Mouse (Mus musculus): ENCODE measurements around the gene Mapkap1.
"Not testable (repeated sequence)": the region's sequence is repeated elsewhere in the genome, so short reads cannot be mapped to it uniquely, and the experiment has no call there.

Mapkap1 gene

DNA sequence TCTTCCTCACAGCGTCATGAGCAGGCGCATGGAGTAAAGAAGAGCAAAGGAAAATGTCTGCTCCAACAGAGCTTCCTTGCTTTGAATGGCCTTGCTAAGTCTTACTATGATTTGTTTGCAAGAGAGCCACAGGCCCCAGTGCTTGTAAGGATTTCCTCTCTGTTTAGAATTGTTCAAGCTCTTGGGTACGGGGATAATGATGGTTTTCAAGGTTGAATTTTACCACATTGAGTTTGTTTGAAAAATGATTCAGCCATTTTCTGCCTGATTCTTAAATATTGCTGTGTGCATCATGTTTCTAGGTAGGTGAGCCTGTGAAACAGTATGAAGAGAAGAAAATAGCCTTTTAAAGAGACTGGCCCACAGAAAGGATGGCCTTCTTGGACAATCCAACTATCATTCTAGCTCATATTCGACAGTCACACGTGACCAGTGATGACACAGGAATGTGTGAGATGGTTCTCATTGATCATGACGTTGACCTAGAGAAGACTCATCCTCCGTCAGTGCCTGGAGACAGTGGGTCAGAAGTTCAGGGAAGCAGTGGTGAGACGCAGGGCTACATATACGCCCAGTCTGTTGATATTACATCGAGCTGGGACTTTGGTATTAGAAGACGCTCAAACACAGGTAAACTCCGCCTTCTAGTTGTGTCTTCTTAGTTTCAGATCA is 25.3 kb downstream of the Mapkap1 start:
- DNase-seq (ENCODE audit: low spot score in 2 of 2), result no peak

DNA sequence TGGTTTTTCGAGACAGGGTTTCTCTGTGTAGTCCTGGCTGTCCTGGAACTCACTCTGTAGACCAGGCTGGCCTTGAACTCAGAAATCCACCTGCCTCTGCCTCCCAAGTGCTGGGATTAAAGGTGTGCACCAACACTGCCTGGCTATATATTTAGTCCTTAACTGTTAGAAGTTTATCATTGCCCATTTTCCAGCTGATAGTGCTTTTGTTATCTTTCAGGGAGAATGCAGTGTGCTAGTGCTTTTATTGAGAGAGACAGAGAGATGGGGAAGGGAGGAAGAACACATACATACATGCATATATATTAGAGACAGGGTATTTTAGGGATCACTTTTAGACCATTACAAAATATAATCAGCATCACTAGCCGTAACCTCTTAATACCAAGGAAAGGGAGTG is 26.3 kb downstream of the Mapkap1 start:
- DNase-seq (ENCODE audit: low spot score in 2 of 2), result not testable (repeated sequence)

DNA sequence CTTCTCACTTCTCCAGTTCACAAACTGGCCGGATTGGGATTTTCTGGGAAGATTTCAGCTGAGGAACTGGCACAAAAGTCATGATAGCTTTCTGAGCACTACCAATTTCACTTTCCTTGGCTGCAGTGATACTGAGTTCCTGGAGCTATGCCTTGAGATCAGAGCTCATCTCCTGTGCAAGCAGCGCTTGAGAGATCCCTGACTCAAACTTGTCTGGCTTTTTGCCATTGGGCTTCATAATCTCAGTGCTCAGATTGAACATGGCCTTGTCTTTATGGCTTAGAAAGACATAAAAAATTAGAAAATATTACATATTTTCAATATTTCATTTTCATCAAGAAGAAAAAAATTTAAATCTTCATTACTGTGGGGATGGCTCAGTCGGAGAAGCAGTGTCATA is 29.8 kb downstream of the Mapkap1 start:
- no peak for DNase-seq (ENCODE audit: low spot score in 2 of 2)

DNA sequence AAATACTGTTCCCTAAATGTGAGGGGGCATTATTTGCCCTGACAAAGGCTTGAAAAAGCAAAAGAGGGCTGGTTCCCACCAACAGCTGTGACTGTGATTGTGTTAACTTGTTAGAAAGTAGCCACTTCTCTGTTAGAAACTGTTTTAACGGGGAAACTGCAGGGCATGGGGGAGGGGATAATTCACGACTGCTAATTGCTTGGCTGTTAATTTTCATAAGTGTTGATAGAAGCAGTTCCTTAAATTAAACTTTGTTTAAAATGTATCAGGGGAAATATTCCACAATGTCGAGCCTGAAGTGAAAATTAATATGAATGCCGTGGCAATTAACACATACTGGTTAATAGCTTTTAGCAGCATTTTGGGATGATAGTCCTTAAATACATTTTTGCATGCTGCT is 42.2 kb downstream of the Mapkap1 start:
- DNase-seq (ENCODE audit: low spot score in 2 of 2), result no peak

DNA sequence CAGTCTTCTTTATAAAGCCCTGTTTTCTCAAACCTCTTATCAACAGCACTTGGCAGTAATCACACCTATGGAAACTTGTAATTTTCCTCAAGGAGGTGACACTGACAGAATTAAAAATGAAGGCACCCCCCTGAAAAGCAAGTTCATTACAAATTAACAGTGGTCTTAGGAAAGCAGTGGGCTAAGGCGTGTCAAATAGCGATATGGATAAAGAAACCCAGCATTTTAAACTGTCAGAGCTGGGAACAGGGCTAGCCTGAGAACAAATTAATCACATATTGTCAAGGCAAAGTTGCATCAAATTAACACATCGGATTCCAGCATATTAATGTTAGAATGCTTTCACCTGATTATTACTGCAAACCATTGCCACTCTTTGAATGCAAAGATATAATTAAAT is 55.9 kb downstream of the Mapkap1 start:
- DNase-seq (ENCODE audit: low spot score in 2 of 2), result no peak

DNA sequence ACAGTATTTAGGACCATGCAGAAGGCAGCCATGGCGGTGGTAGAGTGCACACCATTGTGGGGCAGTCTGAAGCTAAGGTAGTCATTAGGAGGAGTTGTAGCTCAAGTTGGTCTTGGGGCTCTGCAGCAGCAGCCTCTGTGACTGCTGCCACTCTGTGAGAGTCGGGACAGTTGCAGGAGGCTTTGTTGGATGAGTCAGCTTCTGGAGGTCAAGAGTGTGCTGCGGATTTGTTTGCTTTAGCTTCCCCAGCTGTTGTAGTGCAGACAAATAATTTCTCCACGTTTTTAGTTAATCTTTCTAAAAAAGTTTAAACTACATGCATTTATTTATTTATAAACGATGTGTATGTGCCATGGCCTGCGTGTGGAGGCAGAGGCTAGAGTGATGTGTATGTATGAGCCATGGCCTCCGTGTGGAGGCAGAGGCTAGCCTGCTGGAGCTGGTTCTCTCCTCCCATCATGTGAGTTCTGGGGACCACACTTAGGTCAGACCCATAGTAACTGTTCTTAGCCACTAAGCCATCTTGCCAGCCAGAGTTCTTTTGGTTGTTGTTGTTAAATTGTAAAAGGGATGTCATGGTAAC is 62.1 kb downstream of the Mapkap1 start:
- peak; percentile 8 to 13 for DNase-seq (ENCODE audit: low spot score in 2 of 2)

DNA sequence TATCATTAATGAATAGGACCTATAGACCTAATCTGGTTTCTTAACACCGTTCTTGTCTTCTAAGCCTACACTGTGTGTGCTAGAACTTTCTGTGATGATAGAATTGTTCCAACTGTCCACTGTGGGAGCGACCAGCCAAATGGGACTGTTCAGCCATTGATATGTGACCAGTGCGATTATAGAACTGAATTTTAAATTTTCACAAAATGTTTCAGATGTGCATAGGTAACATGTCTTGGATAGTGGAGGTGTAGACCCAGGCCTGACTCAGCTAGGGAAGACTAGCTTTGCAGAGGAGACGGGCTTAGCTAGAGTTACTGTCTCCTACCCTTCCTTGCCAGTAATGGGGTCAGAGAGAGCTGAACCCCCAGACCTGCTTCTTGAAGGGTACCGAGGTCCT is 62.8 kb downstream of the Mapkap1 start:
- no peak for DNase-seq (ENCODE audit: low spot score in 2 of 2)

DNA sequence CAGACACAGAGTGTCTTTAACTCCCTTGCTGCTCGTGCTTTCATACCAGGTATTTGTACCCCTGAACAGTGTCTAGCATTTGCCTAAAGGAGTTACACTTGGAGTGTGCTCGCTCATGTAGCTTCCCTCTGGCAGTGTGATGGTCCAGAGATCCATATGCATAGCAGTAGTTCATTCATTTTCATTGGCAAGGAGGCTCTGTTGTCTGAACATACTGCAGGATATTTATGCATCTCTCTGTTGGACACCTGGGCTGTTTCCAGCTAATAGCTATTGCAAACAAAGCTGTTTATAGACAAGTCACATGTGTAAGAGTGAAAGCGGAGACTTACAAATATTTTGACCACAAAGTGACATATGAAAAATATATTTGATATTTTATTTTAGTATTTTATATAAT is 67.2 kb downstream of the Mapkap1 start:
- DNase-seq (ENCODE audit: low spot score in 2 of 2), result no peak

DNA sequence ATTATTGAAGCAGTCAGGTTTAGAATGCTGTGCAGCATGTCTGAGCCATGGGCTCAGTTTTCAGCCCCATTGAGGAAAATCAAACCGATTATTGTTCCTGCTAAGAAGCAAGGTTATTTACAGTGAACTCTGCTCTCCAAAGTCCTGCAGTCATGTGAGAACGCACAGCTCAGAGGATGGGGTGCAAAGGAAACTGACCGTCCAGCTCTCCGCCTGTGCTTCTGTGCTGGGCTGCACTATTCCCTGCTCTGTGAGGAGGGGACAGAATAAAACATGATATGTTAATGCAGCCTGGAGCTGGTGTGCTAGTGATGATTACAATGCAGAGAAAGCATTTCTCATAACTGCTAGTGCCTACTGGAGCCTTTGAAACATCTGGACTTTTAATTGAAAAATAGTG is 74.8 kb downstream of the Mapkap1 start:
- DNase-seq (ENCODE audit: low spot score in 2 of 2), result no peak

DNA sequence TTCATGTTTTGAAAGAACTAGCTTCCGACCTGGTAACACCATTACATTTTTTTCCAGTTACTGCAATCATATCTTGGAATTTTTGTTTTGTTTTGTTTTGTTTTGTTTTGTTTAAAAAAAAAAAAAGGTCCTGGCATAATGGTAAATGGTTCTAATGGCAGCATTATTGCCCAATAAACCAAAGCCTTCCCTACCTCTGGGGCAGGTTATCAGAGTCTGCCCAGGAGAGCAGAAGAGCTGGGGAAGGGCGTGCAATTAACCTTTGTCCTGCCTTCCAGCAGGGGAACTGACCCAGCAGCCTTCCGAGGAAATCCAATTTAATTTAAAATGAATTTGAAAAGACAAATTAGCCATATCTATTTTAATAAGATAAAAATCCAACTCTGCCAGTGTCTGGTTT is 75.5 kb downstream of the Mapkap1 start:
- no peak for DNase-seq (ENCODE audit: low spot score in 2 of 2)

DNA sequence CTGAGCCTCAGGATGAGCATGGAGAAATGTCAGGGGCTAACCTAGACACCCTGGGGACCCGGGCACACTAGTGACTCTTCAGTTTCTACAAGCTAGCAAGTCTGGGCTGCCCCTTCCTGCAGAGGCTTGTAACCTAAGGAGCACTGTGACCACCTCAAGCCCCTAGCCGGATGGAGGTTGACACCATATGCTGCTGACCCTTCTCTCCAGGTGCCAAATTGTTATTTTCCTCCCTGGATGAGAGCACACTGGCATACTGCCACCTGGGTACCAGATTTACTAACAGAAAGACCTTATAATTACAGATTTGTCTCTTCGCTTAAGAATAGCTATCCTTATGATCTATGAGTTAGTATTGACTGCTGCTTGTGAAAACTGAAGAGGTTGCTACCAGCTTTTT is 76.0 kb downstream of the Mapkap1 start:
- DNase-seq (ENCODE audit: low spot score in 2 of 2), result no peak

DNA sequence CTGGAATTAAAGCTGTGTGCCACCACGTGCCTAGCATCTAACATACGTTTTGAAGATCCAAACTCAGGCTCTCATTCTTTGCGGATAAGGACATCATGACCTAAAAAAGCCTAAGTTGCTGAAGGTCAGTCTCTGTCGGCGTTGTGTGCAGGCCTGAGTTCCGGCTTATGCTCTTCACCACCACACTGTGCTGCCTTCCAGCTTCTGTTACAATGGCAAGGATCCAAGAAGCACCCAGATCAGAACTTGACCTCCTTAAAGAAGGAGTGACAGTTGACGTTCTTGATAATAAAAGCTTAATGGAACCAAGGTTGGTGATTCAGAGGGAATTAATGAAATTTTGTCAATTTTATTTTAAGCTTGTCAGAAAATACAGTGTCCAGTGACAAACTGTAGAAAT is 80.7 kb downstream of the Mapkap1 start:
- DNase-seq (ENCODE audit: low spot score in 2 of 2), result no peak

DNA sequence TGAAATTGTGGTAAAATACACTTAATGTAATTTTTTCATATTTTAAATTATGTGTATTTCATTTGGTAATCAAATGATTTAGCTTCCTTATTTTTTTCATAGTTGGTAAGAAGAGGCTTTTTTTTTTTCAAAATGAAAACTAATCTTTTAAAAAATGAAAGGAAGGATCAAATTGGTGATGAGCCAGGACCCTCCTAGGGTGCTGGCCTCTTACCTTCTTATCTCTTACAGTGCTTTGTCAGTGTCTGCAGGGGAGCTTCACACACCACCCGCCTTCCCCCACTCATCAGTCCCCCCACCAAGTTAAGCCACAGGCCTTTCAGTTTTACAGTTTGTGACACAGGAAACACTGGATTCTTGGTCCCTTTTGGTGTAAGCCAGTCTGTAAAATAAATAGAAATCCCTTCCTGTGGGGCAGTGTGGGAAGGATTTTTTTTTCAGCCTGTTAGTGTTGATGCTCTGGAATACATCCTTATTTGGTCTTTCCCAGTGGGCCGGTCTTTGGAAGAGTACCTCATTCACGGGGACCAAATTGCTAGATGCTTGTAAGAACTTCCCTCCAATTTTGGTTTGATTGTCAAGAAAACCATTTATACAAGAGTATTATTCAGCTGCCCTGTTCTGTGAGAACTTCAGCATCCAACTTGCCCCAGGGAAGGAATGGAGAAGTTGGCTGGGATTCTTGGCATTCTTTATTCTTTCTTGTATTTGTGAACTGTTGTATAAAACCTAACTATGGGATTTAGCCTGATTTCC is 97.6 kb downstream of the Mapkap1 start:
- DNase-seq (ENCODE audit: low spot score in 2 of 2), result no peak

DNA sequence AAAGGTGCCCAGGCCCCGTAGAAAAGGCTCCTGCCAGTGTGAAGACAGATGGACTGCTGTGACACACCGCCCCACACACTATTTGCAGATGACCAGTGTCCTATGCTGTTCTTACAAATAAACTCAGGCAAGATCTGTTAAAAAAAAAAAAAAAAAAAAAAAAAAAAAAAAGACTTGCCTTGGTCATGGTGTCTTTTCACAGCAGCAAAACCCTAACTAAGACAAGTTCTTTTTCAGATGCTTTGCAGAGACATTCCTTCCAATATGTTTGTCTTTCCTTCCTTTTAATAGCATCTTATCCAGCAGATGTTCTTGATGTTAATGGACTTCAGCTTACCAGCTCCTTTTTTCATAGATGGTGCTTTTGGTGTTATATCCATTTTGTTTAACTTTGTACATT is 99.6 kb downstream of the Mapkap1 start:
- not testable (repeated sequence) for DNase-seq (ENCODE audit: low spot score in 2 of 2)

DNA sequence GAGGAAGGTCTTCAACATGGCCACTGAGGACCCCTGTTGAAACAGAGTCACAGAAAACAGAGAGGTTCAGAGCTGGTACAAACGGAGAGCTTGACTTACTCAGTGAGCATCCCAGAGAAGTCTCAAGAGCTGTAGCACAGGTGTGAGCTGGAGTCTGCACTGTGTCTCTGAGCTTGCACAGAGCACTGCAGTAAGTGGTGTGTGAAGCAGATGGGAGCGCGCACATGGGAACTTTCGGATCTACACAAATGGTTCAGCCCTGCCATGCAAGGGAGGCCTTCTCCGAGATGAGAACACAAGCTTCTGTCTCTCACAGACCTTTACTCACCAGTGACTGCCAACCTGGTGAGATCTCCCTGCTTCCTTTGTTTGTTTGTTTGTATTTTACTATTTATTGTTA is 103.3 kb downstream of the Mapkap1 start:
- no peak for DNase-seq (ENCODE audit: low spot score in 2 of 2)

DNA sequence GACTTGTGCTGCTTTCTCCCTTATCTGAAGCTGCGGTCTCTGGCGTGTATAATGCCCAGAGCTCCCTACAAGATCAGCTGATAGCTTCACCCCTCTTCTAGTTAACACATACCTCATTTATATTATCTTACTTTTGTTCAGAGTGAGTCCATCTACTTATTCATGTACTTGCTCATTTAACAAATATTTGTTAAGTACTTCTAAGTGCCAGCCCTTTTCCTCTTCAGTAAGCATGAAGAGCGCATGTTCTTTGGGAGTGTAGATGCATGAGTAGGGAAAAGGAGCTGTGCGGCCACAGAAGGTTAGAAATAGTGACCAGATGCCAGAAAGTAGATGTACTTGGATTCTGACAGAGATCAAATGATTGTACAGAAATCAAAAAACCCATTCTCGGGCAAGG is 108.7 kb downstream of the Mapkap1 start:
- DNase-seq (ENCODE audit: low spot score in 2 of 2), result no peak

DNA sequence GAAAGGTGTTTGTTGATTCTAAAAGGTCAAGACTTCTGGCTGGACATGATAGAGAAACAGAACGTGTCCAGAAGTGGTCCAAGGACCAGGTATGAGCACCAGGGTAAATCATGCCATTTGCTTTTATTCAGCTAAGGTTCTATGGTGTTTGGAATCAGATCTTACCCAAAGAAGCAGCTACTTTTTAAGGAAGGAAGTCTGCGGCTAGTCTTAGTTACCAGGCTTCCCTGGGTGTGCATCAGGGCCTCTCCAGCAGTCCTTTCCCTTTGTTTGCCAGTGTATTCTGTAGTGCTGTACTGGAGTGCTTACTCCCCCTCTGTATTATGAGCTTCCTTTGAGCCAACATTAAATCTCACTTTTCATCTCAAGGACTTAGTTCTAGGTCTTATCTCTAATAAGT is 111.5 kb downstream of the Mapkap1 start:
- no peak for DNase-seq (ENCODE audit: low spot score in 2 of 2)

DNA sequence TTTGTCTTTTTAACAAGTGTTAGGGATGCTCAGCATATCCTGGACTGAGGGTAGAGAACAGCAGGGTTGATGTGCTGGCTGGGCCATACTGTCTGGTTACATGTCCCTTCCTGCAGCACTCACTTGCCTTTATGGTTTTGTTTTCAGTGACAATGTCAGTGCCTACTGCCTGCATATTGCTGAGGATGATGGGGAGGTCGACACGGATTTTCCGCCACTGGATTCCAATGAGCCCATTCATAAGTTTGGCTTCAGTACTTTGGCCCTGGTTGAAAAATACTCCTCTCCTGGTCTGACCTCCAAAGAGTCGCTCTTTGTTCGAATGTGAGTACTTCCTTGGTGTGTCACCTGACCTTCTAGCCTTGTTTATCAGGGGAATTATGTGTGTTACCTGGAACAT is 112.0 kb downstream of the Mapkap1 start:
- no peak for DNase-seq (ENCODE audit: low spot score in 2 of 2)

DNA sequence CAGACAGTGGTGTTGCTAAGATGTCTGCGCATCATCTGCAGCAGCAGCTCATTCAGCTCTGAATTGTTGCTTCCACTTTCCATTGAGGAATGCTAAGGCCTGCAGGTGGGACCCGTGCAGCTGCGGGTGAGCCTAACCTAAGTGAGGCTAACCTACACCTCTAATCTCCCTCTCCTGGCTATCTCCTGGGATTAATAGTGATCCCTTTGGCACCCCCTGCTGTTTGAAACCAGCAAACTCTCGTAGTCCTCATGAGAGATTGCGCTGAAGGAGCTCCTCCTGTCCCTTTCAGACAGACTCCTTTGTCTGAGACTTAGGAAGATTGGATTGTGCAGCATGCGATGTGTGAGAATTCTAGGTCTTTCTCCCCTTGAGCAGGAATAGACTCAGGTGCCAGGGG is 113.0 kb downstream of the Mapkap1 start:
- DNase-seq (ENCODE audit: low spot score in 2 of 2), result peak in 1 of 2 experiments; percentile 28

DNA sequence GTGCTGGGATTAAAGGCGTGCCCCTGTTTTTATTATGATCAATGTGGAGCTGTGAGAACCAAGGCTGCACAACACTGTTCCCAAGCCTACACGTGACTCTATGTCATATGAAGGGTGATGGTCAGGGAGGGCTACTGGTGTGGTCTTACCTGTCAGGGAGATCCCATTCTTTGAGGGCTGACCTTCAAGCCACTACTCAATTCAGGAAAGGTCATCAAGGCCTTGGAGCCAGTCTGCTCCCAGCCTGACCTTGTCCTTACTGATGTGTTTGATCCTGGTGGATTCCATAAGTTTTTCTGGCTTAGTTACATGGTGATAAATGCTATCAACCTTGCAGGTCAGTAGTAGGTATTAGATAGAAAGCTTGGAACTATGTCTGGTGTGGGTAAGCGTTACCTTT is 114.8 kb downstream of the Mapkap1 start:
- no peak for DNase-seq (ENCODE audit: low spot score in 2 of 2)

DNA sequence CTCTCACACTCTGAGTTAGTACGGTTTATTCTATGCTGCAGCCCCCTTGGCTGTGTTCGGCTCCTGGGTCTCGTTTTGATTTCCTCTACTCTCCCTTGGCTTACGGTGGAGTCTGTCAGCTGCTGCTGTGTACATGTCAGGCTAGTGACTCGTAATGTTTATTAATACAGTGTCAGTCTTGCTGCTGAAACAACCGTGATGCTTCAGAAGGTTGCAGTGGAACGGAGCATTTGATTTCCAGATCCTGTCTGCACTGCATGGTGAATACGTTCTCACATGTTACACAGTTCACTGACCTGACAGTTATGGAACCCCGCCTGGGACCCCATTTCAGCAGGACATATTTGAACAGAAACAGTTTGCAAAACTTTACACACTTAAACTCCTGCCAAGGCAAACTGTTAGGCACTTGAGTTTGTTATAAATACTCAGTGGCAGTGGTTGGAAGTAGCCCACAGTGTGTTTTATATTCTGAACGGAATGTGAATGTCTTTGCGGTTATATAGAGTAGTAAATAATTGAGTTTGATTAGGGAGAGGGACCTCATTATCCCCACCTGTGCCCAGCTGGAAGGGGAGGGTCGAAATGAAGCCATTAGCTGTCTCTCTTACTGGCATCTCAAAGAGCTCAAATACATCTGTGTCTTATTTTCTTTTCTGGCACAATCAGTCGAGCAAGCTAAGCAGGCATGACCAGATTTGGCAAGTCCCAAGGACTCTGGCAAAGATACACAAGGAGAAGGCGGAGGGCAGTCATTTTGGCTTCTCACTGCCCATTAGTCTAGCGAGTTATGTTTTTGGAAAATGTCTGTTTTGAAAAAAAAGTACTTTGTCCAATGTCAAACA is 120.2 kb downstream of the Mapkap1 start:
- no peak for DNase-seq (ENCODE audit: low spot score in 2 of 2)

DNA sequence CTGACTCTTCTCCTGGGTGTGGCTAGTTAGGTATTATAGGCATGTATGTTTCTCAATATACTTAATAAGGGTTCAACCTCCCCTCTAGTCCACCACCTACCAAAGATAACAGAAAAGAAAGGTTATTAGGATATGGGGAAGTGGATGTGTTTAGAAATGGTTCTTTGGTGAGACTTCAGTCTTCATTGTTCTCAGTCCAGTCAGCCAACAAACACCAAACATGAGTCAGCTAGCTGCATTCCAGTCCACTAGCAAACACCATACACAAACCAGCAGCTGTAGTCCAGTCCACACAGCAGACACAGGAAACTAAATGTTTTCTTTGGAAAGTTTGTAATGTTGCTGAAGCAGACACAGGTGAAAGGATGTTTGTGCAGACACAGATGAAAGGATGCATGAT is 121.9 kb downstream of the Mapkap1 start:
- no peak for DNase-seq (ENCODE audit: low spot score in 2 of 2)
